Mouse (Mus musculus): ENCODE measurements around the gene Spock3.
"Not testable (repeated sequence)": the region's sequence is repeated elsewhere in the genome, so short reads cannot be mapped to it uniquely, and the experiment has no call there.

The Spock3 gene

GRCm38 (mm10) chr8:62950709-62951108 is at the start of gene Spock3:
Gene Spock3 (plus strand): TSS chr8:62951009.
- DNase-seq: no peak

- no peak for DNase-seq
Observed at GRCm38 (mm10) chr8:62951173-62952134, 645 bp downstream of the Spock3 start.

- DNase-seq: no peak
Observed at GRCm38 (mm10) chr8:62952481-62952880, 1.7 kb downstream of the Spock3 start.

GRCm38 (mm10) chr8:62962608-62963007 is 11.8 kb downstream of the Spock3 start:
- DNase-seq: no peak

- no peak for DNase-seq
Observed at GRCm38 (mm10) chr8:62969802-62970372, 19.1 kb downstream of the Spock3 start.

GRCm38 (mm10) chr8:63088984-63089383 is 138.2 kb downstream of the Spock3 start:
- no peak for DNase-seq

- no peak for DNase-seq
Observed at GRCm38 (mm10) chr8:63098200-63098599, 147.4 kb downstream of the Spock3 start.

- no peak for DNase-seq
Observed at GRCm38 (mm10) chr8:63109761-63110160, 159.0 kb downstream of the Spock3 start.

- DNase-seq: no peak
Observed at GRCm38 (mm10) chr8:63112919-63113318, 162.1 kb downstream of the Spock3 start.

GRCm38 (mm10) chr8:63120508-63120907 is 169.7 kb downstream of the Spock3 start:
- no peak for DNase-seq

- DNase-seq: no peak
Observed at GRCm38 (mm10) chr8:63135406-63135805, 184.6 kb downstream of the Spock3 start.

GRCm38 (mm10) chr8:63163861-63164260 is 213.1 kb downstream of the Spock3 start:
- not testable (repeated sequence) for DNase-seq

GRCm38 (mm10) chr8:63165326-63165725 is 214.5 kb downstream of the Spock3 start:
- DNase-seq: no peak

GRCm38 (mm10) chr8:63169956-63170355 is 219.1 kb downstream of the Spock3 start:
- DNase-seq: no peak

- DNase-seq: no peak
Observed at GRCm38 (mm10) chr8:63181272-63181671, 230.5 kb downstream of the Spock3 start.

- DNase-seq: no peak
Observed at GRCm38 (mm10) chr8:63258812-63259385, 308.1 kb downstream of the Spock3 start.

GRCm38 (mm10) chr8:63262516-63262915 is 311.7 kb downstream of the Spock3 start:
- DNase-seq: no peak

GRCm38 (mm10) chr8:63335366-63335765 is 384.6 kb downstream of the Spock3 start:
- no peak for DNase-seq

- DNase-seq: no peak
Observed at GRCm38 (mm10) chr8:63368580-63368979, 417.8 kb downstream of the Spock3 start.

- no peak for DNase-seq
Observed at GRCm38 (mm10) chr8:63397659-63398058, 446.9 kb downstream of the Spock3 start.

All from kidney, adult 8-10 months (tissue).